Mouse (Mus musculus): ENCODE results near the gene Exd2. TPM values are rescaled to one million over a fixed set of nuclear protein-coding genes. Genes with fewer than 3 reads are reported as not detected.

Gene Exd2
- polyA plus RNA-seq, 1 experiment = 9.1 TPM

- Histone ChIP-seq H3K4me3 (no peak overlapping the region), H3K27me3 (ENCODE audit: control insufficient read depth, insufficient read depth, insufficient read length) (peaks cover 69% of the 10 kb centered on the region), H3K4me2 (ENCODE audit: low read depth) (no peak overlapping the region), H3ac (ENCODE audit: control insufficient read depth, insufficient read length) (no peak overlapping the region), H3K36me3 (ENCODE audit: control insufficient read depth, insufficient read depth) (no peaks in the 10 kb centered on the region), H3K79me2 (ENCODE audit: control insufficient read depth, insufficient read depth) (no peaks in the 10 kb centered on the region)
- TF ChIP-seq MYOD1 (IDR thresholded peaks at IDR 0.05; ENCODE audit: control insufficient read depth in 1 of 3, insufficient read length in 2 of 3, low read depth in 2 of 3) = no peak
- no peak for TF ChIP-seq POLR2A (IDR thresholded peaks at IDR 0.05; ENCODE audit: insufficient read length, low read depth)
- TF ChIP-seq TCF3 (IDR thresholded peaks at IDR 0.05; ENCODE audit: insufficient read length, low read depth) = no peak
These were observed 68.7 kb downstream of the Exd2 start for GRCm38 (mm10) chr12:80531585-80531984.

GRCm38 (mm10) chr12:80533876-80534275 lies 71.0 kb downstream of the Exd2 start:
- Histone ChIP-seq H3K4me3 (no peak overlapping the region), H3K36me3 (ENCODE audit: control insufficient read depth, insufficient read depth) (no peaks in the 10 kb centered on the region), H3K79me2 (ENCODE audit: control insufficient read depth, insufficient read depth) (no peaks in the 10 kb centered on the region), H3K4me2 (ENCODE audit: low read depth) (no peak overlapping the region), H3ac (ENCODE audit: control insufficient read depth, insufficient read length) (no peak overlapping the region), H3K27me3 (ENCODE audit: control insufficient read depth, insufficient read depth, insufficient read length) (peaks cover 87% of the 10 kb centered on the region)
- TF ChIP-seq REST (IDR thresholded peaks at IDR 0.05; ENCODE audit: insufficient read depth, insufficient read length) = no peak
- no peak for TF ChIP-seq CEBPB (IDR thresholded peaks at IDR 0.05; ENCODE audit: insufficient read depth, poor library complexity, severe bottlenecking)
- TF ChIP-seq MAX (IDR thresholded peaks at IDR 0.05; ENCODE audit: low read depth) = no peak
- no peak for TF ChIP-seq POLR2AphosphoS2 (IDR thresholded peaks at IDR 0.05; ENCODE audit: insufficient read length, low read depth)
- no peak for TF ChIP-seq USF1 (IDR thresholded peaks at IDR 0.05; ENCODE audit: low read depth)
- no peak for TF ChIP-seq POLR2A (IDR thresholded peaks at IDR 0.05; ENCODE audit: insufficient read length, low read depth)
- no peak for TF ChIP-seq TCF3 (IDR thresholded peaks at IDR 0.05; ENCODE audit: insufficient read length, low read depth)
- no peak for TF ChIP-seq SRF (IDR thresholded peaks at IDR 0.05; ENCODE audit: control insufficient read depth, insufficient read length, low read depth)
- no peak for TF ChIP-seq MYOD1 (IDR thresholded peaks at IDR 0.05; ENCODE audit: control insufficient read depth in 1 of 3, insufficient read length in 2 of 3, low read depth in 2 of 3)
- TF ChIP-seq MYOG (IDR thresholded peaks at IDR 0.05; ENCODE audit: control insufficient read depth in 1 of 3, insufficient read depth in 1 of 3, insufficient read length in 2 of 3, low read depth in 2 of 3) = no peak
- no peak for TF ChIP-seq E2F4 (IDR thresholded peaks at IDR 0.05; ENCODE audit: insufficient read depth)
- TF ChIP-seq TCF12 (IDR thresholded peaks at IDR 0.05; ENCODE audit: insufficient read depth, poor library complexity, severe bottlenecking) = no peak

GRCm38 (mm10) chr12:80537313-80537712 lies 74.4 kb downstream of the Exd2 start:
- no peaks in the 10 kb centered on the region for H3K79me2 ChIP-seq (ENCODE audit: control insufficient read depth, insufficient read depth)
- no peak overlapping the region for H3ac ChIP-seq (ENCODE audit: control insufficient read depth, insufficient read length)
- H3K27me3 ChIP-seq (ENCODE audit: control insufficient read depth, insufficient read depth, insufficient read length) = peaks cover 71% of the 10 kb centered on the region
- no peak overlapping the region for H3K4me3 ChIP-seq
- TF ChIP-seq POLR2A (IDR thresholded peaks at IDR 0.05; ENCODE audit: insufficient read length, low read depth) (no peak), SRF (IDR thresholded peaks at IDR 0.05; ENCODE audit: control insufficient read depth, insufficient read length, low read depth) (no peak), POLR2AphosphoS2 (IDR thresholded peaks at IDR 0.05; ENCODE audit: insufficient read length, low read depth) (no peak), TCF12 (IDR thresholded peaks at IDR 0.05; ENCODE audit: insufficient read depth, poor library complexity, severe bottlenecking) (no peak), TCF3 (IDR thresholded peaks at IDR 0.05; ENCODE audit: insufficient read length, low read depth) (no peak), USF1 (IDR thresholded peaks at IDR 0.05; ENCODE audit: low read depth) (no peak), MYOD1 (IDR thresholded peaks at IDR 0.05; ENCODE audit: control insufficient read depth in 1 of 3, insufficient read length in 2 of 3, low read depth in 2 of 3) (no peak), E2F4 (IDR thresholded peaks at IDR 0.05; ENCODE audit: insufficient read depth) (no peak), MAX (IDR thresholded peaks at IDR 0.05; ENCODE audit: low read depth) (no peak), MYOG (IDR thresholded peaks at IDR 0.05; ENCODE audit: control insufficient read depth in 1 of 3, insufficient read depth in 1 of 3, insufficient read length in 2 of 3, low read depth in 2 of 3) (no peak), CEBPB (IDR thresholded peaks at IDR 0.05; ENCODE audit: insufficient read depth, poor library complexity, severe bottlenecking) (no peak), REST (IDR thresholded peaks at IDR 0.05; ENCODE audit: insufficient read depth, insufficient read length) (no peak)
- H3K36me3 ChIP-seq (ENCODE audit: control insufficient read depth, insufficient read depth) = no peaks in the 10 kb centered on the region
- H3K4me2 ChIP-seq (ENCODE audit: low read depth) = no peak overlapping the region

GRCm38 (mm10) chr12:80538311-80538710 lies 75.4 kb downstream of the Exd2 start:
- Histone ChIP-seq H3K36me3 (ENCODE audit: control insufficient read depth, insufficient read depth) (no peaks in the 10 kb centered on the region), H3K27me3 (ENCODE audit: control insufficient read depth, insufficient read depth, insufficient read length) (peaks cover 61% of the 10 kb centered on the region), H3K4me2 (ENCODE audit: low read depth) (no peak overlapping the region), H3ac (ENCODE audit: control insufficient read depth, insufficient read length) (no peak overlapping the region), H3K4me3 (no peak overlapping the region), H3K79me2 (ENCODE audit: control insufficient read depth, insufficient read depth) (no peaks in the 10 kb centered on the region)
- TF ChIP-seq TCF3 (IDR thresholded peaks at IDR 0.05; ENCODE audit: insufficient read length, low read depth) (no peak), SRF (IDR thresholded peaks at IDR 0.05; ENCODE audit: control insufficient read depth, insufficient read length, low read depth) (no peak), USF1 (IDR thresholded peaks at IDR 0.05; ENCODE audit: low read depth) (no peak), CEBPB (IDR thresholded peaks at IDR 0.05; ENCODE audit: insufficient read depth, poor library complexity, severe bottlenecking) (no peak), POLR2AphosphoS2 (IDR thresholded peaks at IDR 0.05; ENCODE audit: insufficient read length, low read depth) (no peak), MAX (IDR thresholded peaks at IDR 0.05; ENCODE audit: low read depth) (no peak), POLR2A (IDR thresholded peaks at IDR 0.05; ENCODE audit: insufficient read length, low read depth) (no peak), E2F4 (IDR thresholded peaks at IDR 0.05; ENCODE audit: insufficient read depth) (no peak), MYOD1 (IDR thresholded peaks at IDR 0.05; ENCODE audit: control insufficient read depth in 1 of 3, insufficient read length in 2 of 3, low read depth in 2 of 3) (no peak), TCF12 (IDR thresholded peaks at IDR 0.05; ENCODE audit: insufficient read depth, poor library complexity, severe bottlenecking) (no peak), REST (IDR thresholded peaks at IDR 0.05; ENCODE audit: insufficient read depth, insufficient read length) (no peak), MYOG (IDR thresholded peaks at IDR 0.05; ENCODE audit: control insufficient read depth in 1 of 3, insufficient read depth in 1 of 3, insufficient read length in 2 of 3, low read depth in 2 of 3) (no peak)

GRCm38 (mm10) chr12:80545310-80545709 lies 82.4 kb downstream of the Exd2 start:
- Histone ChIP-seq H3ac (ENCODE audit: control insufficient read depth, insufficient read length) (no peak overlapping the region), H3K4me2 (ENCODE audit: low read depth) (no peak overlapping the region), H3K4me3 (no peak overlapping the region), H3K36me3 (ENCODE audit: control insufficient read depth, insufficient read depth) (no peaks in the 10 kb centered on the region), H3K79me2 (ENCODE audit: control insufficient read depth, insufficient read depth) (no peaks in the 10 kb centered on the region), H3K27me3 (ENCODE audit: control insufficient read depth, insufficient read depth, insufficient read length) (peaks cover 52% of the 10 kb centered on the region)
- no peak for TF ChIP-seq POLR2A (IDR thresholded peaks at IDR 0.05; ENCODE audit: insufficient read length, low read depth)
- no peak for TF ChIP-seq MYOG (IDR thresholded peaks at IDR 0.05; ENCODE audit: control insufficient read depth in 1 of 3, insufficient read depth in 1 of 3, insufficient read length in 2 of 3, low read depth in 2 of 3)
- TF ChIP-seq TCF12 (IDR thresholded peaks at IDR 0.05; ENCODE audit: insufficient read depth, poor library complexity, severe bottlenecking) = no peak
- TF ChIP-seq CEBPB (IDR thresholded peaks at IDR 0.05; ENCODE audit: insufficient read depth, poor library complexity, severe bottlenecking) = no peak
- no peak for TF ChIP-seq MAX (IDR thresholded peaks at IDR 0.05; ENCODE audit: low read depth)
- no peak for TF ChIP-seq USF1 (IDR thresholded peaks at IDR 0.05; ENCODE audit: low read depth)
- no peak for TF ChIP-seq MYOD1 (IDR thresholded peaks at IDR 0.05; ENCODE audit: control insufficient read depth in 1 of 3, insufficient read length in 2 of 3, low read depth in 2 of 3)
- no peak for TF ChIP-seq SRF (IDR thresholded peaks at IDR 0.05; ENCODE audit: control insufficient read depth, insufficient read length, low read depth)
- TF ChIP-seq POLR2AphosphoS2 (IDR thresholded peaks at IDR 0.05; ENCODE audit: insufficient read length, low read depth) = no peak
- no peak for TF ChIP-seq E2F4 (IDR thresholded peaks at IDR 0.05; ENCODE audit: insufficient read depth)
- no peak for TF ChIP-seq TCF3 (IDR thresholded peaks at IDR 0.05; ENCODE audit: insufficient read length, low read depth)
- no peak for TF ChIP-seq REST (IDR thresholded peaks at IDR 0.05; ENCODE audit: insufficient read depth, insufficient read length)
